9 mouse cellular contexts compared by ENCODE assay signal in genomic region chr9:96394910-96395690, GRCm38 (mm10). TPM values are rescaled to one million over a fixed set of nuclear protein-coding genes. Genes with fewer than 3 reads are reported as not detected.
DNase-seq lines count a peak whose midpoint lies in the region; ATAC-seq lines count a peak whose summit lies in the region.
"Had no signal": no experiment of that assay in that cellular context is flagged by ENCODE, and none has a peak within 500 bp of the region (broad histone marks: within the 10 kb centered on the region; RNA-seq: fewer than 3 reads in every experiment).

No protein-coding gene starts in this region.

- no peak for ATAC-seq in limb, embryonic 12.5 days (ENCODE audit: insufficient number of reproducible peaks, insufficient read depth, low FRiP score, low TSS enrichment, low read depth)
- peak; percentile 42; the same call in 1 of the 2 replicates for ATAC-seq in heart, embryonic 12.5 days (ENCODE audit: insufficient number of reproducible peaks, low FRiP score)

- H3K36me3 ChIP-seq in limb, embryonic 12.5 days = no peaks in the 10 kb centered on the region
- no peaks in the 10 kb centered on the region for H3K36me3 ChIP-seq in limb, embryonic 10.5 days
- no peaks in the 10 kb centered on the region for H3K36me3 ChIP-seq in heart, embryonic 12.5 days

- no peak overlapping the region for H3K9ac ChIP-seq in limb, embryonic 12.5 days (replicated peaks)
- H3K9ac ChIP-seq in heart, embryonic 12.5 days = no peak overlapping the region
- H3K9ac ChIP-seq: lung, embryonic 14.5 days had no signal

- H3K4me2 ChIP-seq in limb, embryonic 12.5 days = no peak overlapping the region
- no peak overlapping the region for H3K4me2 ChIP-seq in heart, embryonic 12.5 days
- H3K4me2 ChIP-seq: lung, embryonic 14.5 days had no signal

- H3K4me1 ChIP-seq in limb, embryonic 12.5 days (replicated peaks) = peaks cover 16% of the 10 kb centered on the region
- H3K4me1 ChIP-seq in limb, embryonic 10.5 days = peaks cover 39% of the 10 kb centered on the region
- H3K4me1 ChIP-seq in heart, embryonic 12.5 days (replicated peaks) = peaks cover 44% of the 10 kb centered on the region

- H3K9me3 ChIP-seq in limb, embryonic 12.5 days = no peaks in the 10 kb centered on the region
- H3K9me3 ChIP-seq in limb, embryonic 10.5 days (replicated peaks) = no peaks in the 10 kb centered on the region
- H3K9me3 ChIP-seq in heart, embryonic 12.5 days (replicated peaks) = no peaks in the 10 kb centered on the region

- WGBS in limb, embryonic 12.5 days = 65% methylated on average over 16 of the region's 16 CpGs
- WGBS in limb, embryonic 10.5 days = 71% methylated on average over 16 of the region's 16 CpGs
- WGBS in heart, embryonic 12.5 days = 48% methylated on average over 16 of the region's 16 CpGs

- DNase-seq in limb, embryonic 10.5 days (ENCODE audit: low spot score) = no peak
- DNase-seq in lung, postnatal 14 days = peak; percentile 42
- DNase-seq in thymus, postnatal 14 days = peak; percentile 45
- DNase-seq in urinary bladder, postnatal 25 days (ENCODE audit: low spot score) = no peak
- no peak for DNase-seq in cerebellum, adult 8-10 months
- DNase-seq in kidney, adult 8-10 months = no peak
- DNase-seq: lung, embryonic 14.5 days had no signal

- 0 out of 2 replicates have a peak overlapping the region, but pooled peaks have one; percentile 12 for H3K27ac ChIP-seq in limb, embryonic 12.5 days
- H3K27ac ChIP-seq in limb, embryonic 10.5 days = no peak overlapping the region
- peak overlapping the region; percentile 35 for H3K27ac ChIP-seq in heart, embryonic 12.5 days (ENCODE audit: poor library complexity, severe bottlenecking)

- H3K27me3 ChIP-seq in limb, embryonic 12.5 days = no peaks in the 10 kb centered on the region
- H3K27me3 ChIP-seq in limb, embryonic 10.5 days (ENCODE audit: low read depth, poor library complexity, severe bottlenecking) = no peaks in the 10 kb centered on the region
- H3K27me3 ChIP-seq in heart, embryonic 12.5 days (replicated peaks) = no peaks in the 10 kb centered on the region

- H3K4me3 ChIP-seq in limb, embryonic 12.5 days (replicated peaks) = no peak overlapping the region
- no peak overlapping the region for H3K4me3 ChIP-seq in limb, embryonic 10.5 days
- H3K4me3 ChIP-seq in heart, embryonic 12.5 days = no peak overlapping the region

RNA-seq across cellular contexts. Expression of gene Atp1b3, which starts 30.9 kb away (rescaled TPM):
- polyA plus RNA-seq in limb, embryonic 12.5 days (2016; fragmentation: Nextera tagmentation; extraction: Ambion mirVana) = 119 and 123 TPM in 2 replicates
- polyA plus RNA-seq in limb, embryonic 10.5 days (2016; fragmentation: Nextera tagmentation; extraction: Ambion mirVana) = 148 and 162 TPM in 2 replicates
- polyA plus RNA-seq in heart, embryonic 12.5 days (2016; fragmentation: Nextera tagmentation; extraction: Ambion mirVana) = 164 and 168 TPM in 2 replicates

Comparison
In these comparisons a context has a peak if more than half of its experiments do, and no peak if none do; other contexts are left out.
1. DNase-seq: peak in lung, postnatal 14 days (single experiment) and thymus, postnatal 14 days (single experiment); none in limb, embryonic 10.5 days (single experiment), urinary bladder, postnatal 25 days (single experiment), cerebellum, adult 8-10 months (single experiment) and kidney, adult 8-10 months (0 of 2).